Comparison of ENCODE assay signal across 30 mouse cellular contexts in genomic region chr5:45256256-45256999, GRCm38 (mm10).
DNase-seq lines count a peak whose midpoint lies in the region; ATAC-seq and TF ChIP-seq lines count a peak whose summit lies in the region.
"Had no signal": no experiment of that assay in that cellular context is flagged by ENCODE, and none has a peak within 500 bp of the region (broad histone marks: within the 10 kb centered on the region; RNA-seq: fewer than 3 reads in every experiment).

No protein-coding gene starts in this region.

- H3K4me3 ChIP-seq in heart, adult 2 months: no peak overlapping the region
- no peak overlapping the region for H3K4me3 ChIP-seq in kidney, embryonic 14.5 days (ENCODE audit: low read length)
- H3K4me3 ChIP-seq in left cerebral cortex, adult 2 months: no peak overlapping the region
- H3K4me3 ChIP-seq: erythroblast, embryonic 14.5 days; hindbrain, embryonic 12.5 days; limb, embryonic 10.5 days; limb, embryonic 15.5 days; midbrain, embryonic 10.5 days; myocyte; neural tube, embryonic 12.5 days had no signal

- DNase-seq in heart, adult 11 months: peak; percentile 72
- DNase-seq in heart, adult 2 months: no peak
- DNase-seq in kidney, postnatal 10 days: no peak
- peak; percentile 4 for DNase-seq in kidney, postnatal 14 days
- DNase-seq in left cerebral cortex, adult 2 months (ENCODE audit: extremely low spot score in 1 of 2, low spot score in 2 of 2): no peak
- no peak for DNase-seq in gastrocnemius, postnatal 36 days
- DNase-seq: cerebellum, adult 2 months; cerebellum, postnatal 14 days; forebrain, postnatal 0 days; gastrocnemius, postnatal 10 days; heart, postnatal 36 days; lung, embryonic 14.5 days; lung, postnatal 14 days; right cerebral cortex, adult 18-20 months; thymus, adult 18-20 months; thymus, postnatal 25 days had no signal

- ATAC-seq in kidney, embryonic 14.5 days (ENCODE audit: low FRiP score, low TSS enrichment): peak; percentile 90
- ATAC-seq: forebrain, postnatal 0 days; intestine, postnatal 0 days; midbrain, embryonic 16.5 days had no signal

- no peaks in the 10 kb centered on the region for H3K4me1 ChIP-seq in heart, adult 2 months (ENCODE audit: control insufficient read depth, insufficient read depth, low read length)
- H3K4me1 ChIP-seq in kidney, embryonic 14.5 days (ENCODE audit: control insufficient read depth, insufficient read depth, low read length): no peaks in the 10 kb centered on the region
- H3K4me1 ChIP-seq: hindbrain, embryonic 12.5 days; limb, embryonic 15.5 days; midbrain, embryonic 10.5 days; neural tube, embryonic 12.5 days had no signal

- no peaks in the 10 kb centered on the region for H3K36me3 ChIP-seq in heart, adult 2 months (ENCODE audit: control insufficient read depth, insufficient read depth, low read length)
- no peaks in the 10 kb centered on the region for H3K36me3 ChIP-seq in kidney, embryonic 14.5 days (ENCODE audit: control insufficient read depth, insufficient read depth, low read length)
- H3K36me3 ChIP-seq: G1E; hindbrain, embryonic 12.5 days; limb, embryonic 10.5 days; limb, embryonic 15.5 days; midbrain, embryonic 10.5 days; neural tube, embryonic 12.5 days had no signal

- intact Hi-C loops in heart, adult 2 months (cut with DNase I): no loop called here
- intact Hi-C loops in left cerebral cortex, adult 2 months (cut with DNase I): no loop called here
- intact Hi-C loops in gastrocnemius, postnatal 36 days (cut with DNase I): no loop called here

- H3K27me3 ChIP-seq in heart, adult 2 months (ENCODE audit: control insufficient read depth, insufficient read depth, low read length): no peaks in the 10 kb centered on the region
- H3K27me3 ChIP-seq in kidney, embryonic 14.5 days (ENCODE audit: control insufficient read depth, insufficient read depth, low read length): no peaks in the 10 kb centered on the region
- H3K27me3 ChIP-seq: hindbrain, embryonic 12.5 days; limb, embryonic 15.5 days; neural tube, embryonic 12.5 days had no signal

- no peak overlapping the region for H3K27ac ChIP-seq in heart, adult 2 months
- no peak overlapping the region for H3K27ac ChIP-seq in kidney, embryonic 14.5 days (ENCODE audit: low read depth, low read length)
- H3K27ac ChIP-seq in left cerebral cortex, adult 2 months: no peak overlapping the region
- H3K27ac ChIP-seq: hindbrain, embryonic 12.5 days; limb, embryonic 10.5 days; limb, embryonic 15.5 days; liver, embryonic 14.5 days; midbrain, embryonic 10.5 days; neural tube, embryonic 12.5 days; stomach, postnatal 0 days had no signal

- TF ChIP-seq POLR2A in heart, adult 2 months (IDR thresholded peaks at IDR 0.05; ENCODE audit: insufficient read depth, low read depth, low read length): no peak

- no peaks in the 10 kb centered on the region for H3K79me2 ChIP-seq in heart, adult 2 months (replicated peaks; ENCODE audit: control insufficient read depth, insufficient read depth, low read length)

- no peak for TF ChIP-seq CTCF in heart, adult 2 months (IDR thresholded peaks at IDR 0.05)
- no peak for TF ChIP-seq CTCF in left cerebral cortex, adult 2 months (IDR thresholded peaks at IDR 0.05)

- WGBS in heart, adult 2 months: 42% methylated on average over 9 of the region's 9 CpGs
- whole genome bisulfite sequencing in kidney, embryonic 14.5 days: 22% methylated on average over 9 of the region's 9 CpGs

- no peak overlapping the region for H3K4me2 ChIP-seq in kidney, embryonic 14.5 days (replicated peaks; ENCODE audit: low read depth, low read length)
- H3K4me2 ChIP-seq: heart, embryonic 11.5 days; hindbrain, embryonic 12.5 days; limb, embryonic 15.5 days; lung, embryonic 14.5 days; neural tube, embryonic 12.5 days had no signal

- no peak for TF ChIP-seq EP300 in heart, adult 2 months (IDR thresholded peaks at IDR 0.05; ENCODE audit: insufficient read depth, low read depth, low read length)

- H3K9me3 ChIP-seq in kidney, embryonic 14.5 days (ENCODE audit: control insufficient read depth, low read length): no peaks in the 10 kb centered on the region
- H3K9me3 ChIP-seq: G1E; hindbrain, embryonic 12.5 days; limb, embryonic 10.5 days; limb, embryonic 15.5 days; midbrain, embryonic 10.5 days; neural tube, embryonic 12.5 days had no signal

- H3K9ac ChIP-seq in heart, adult 2 months (ENCODE audit: low read depth, low read length): no peak overlapping the region
- no peak overlapping the region for H3K9ac ChIP-seq in kidney, embryonic 14.5 days (ENCODE audit: low read depth, low read length)
- H3K9ac ChIP-seq: forebrain, postnatal 0 days; hindbrain, embryonic 12.5 days; limb, embryonic 15.5 days; liver, embryonic 14.5 days; lung, embryonic 14.5 days; neural tube, embryonic 12.5 days had no signal

Comparison
In these comparisons a context has a peak if more than half of its experiments do, and no peak if none do; other contexts are left out.
1. DNase-seq: peak in heart, adult 11 months (single experiment) and kidney, postnatal 14 days (single experiment); none in heart, adult 2 months (0 of 2), kidney, postnatal 10 days (single experiment), left cerebral cortex, adult 2 months (0 of 2) and gastrocnemius, postnatal 36 days (0 of 2).